Mouse (Mus musculus) liver, adult 2 months (tissue): ENCODE measurements around the gene Gm21885.

Experiments
- CTCF ChIP-seq: fragments of 200-500 bp; IDR thresholded peaks from 2 replicates; pipeline ENCODE4 v1.5.1; 2011; ENCODE audit warnings: low read depth, low read length, control low read depth
- POLR2A ChIP-seq: fragments of 200-500 bp; IDR thresholded peaks from 2 replicates; pipeline ENCODE4 v1.6.1; 2011; ENCODE audit warnings: low read length, control low read depth; ENCODE audit not compliant: insufficient read depth; ENCODE audit errors: extremely low read depth

DNA sequence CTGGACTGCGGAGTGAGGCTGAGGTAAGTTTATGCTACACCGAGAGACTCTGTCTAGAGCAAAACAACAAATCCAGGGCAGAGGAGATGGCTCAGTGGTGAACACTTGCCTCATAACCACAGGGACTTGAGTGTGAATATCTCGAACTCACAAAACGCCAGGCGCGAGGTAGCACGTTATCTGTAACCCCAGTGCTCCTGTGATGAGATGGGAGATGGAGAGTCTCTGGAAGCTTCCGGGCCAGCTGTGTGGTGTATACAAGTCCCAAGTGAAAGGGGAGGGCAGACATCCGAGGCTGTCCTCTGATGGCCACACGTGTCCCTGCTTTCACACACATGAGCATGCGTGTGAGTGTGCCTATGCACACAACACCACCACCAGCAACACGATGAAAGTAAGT lies 47.3 kb upstream of the Gm21885 start:
- TF ChIP-seq POLR2A (no peak), CTCF (no peak)
